Mouse (Mus musculus) lung, embryonic 16.5 days (tissue): ENCODE data around the gene Cdk14. TPM values are rescaled to one million over a fixed set of nuclear protein-coding genes. Genes with fewer than 3 reads are reported as not detected.

ENCODE experiments used
- ATAC-seq: fragments of 200-750 bp; cut with Nextera tagmentation; 2 replicates; pipeline ENCODE4 v1.8.0; 2017; ENCODE audit warnings: low read depth, mild to moderate bottlenecking, moderate library complexity
- H3K27ac ChIP-seq: fragments of 300-500 bp; sonication (generic); 2 replicates; pipeline ENCODE4 v1.5.1; 2014; ENCODE audit warnings: mild to moderate bottlenecking, control low read depth, low read length
- H3K27me3 ChIP-seq: fragments of 300-500 bp; sonication (generic); 2 replicates; pipeline ENCODE4 v1.6.1; 2014; ENCODE audit warnings: low read depth, low read length, mixed read lengths; ENCODE audit not compliant: control insufficient read depth, insufficient read depth
- H3K36me3 ChIP-seq: fragments of 300-500 bp; sonication (generic); 2 replicates; pipeline ENCODE4 v1.6.1; 2014; ENCODE audit warnings: low read length; ENCODE audit not compliant: control insufficient read depth, insufficient read depth
- H3K4me1 ChIP-seq: fragments of 300-500 bp; sonication (generic); replicated peaks from 2 replicates; pipeline ENCODE4 v1.6.1; 2014; ENCODE audit warnings: low read length, mixed read lengths; ENCODE audit not compliant: control insufficient read depth, insufficient read depth
- H3K4me2 ChIP-seq: fragments of 300-500 bp; sonication (generic); 2 replicates; pipeline ENCODE4 v1.6.1; 2014; ENCODE audit warnings: low read depth, low read length, control low read depth
- H3K4me3 ChIP-seq: fragments of 300-500 bp; sonication (generic); 2 replicates; pipeline ENCODE4 v1.5.1; 2014; ENCODE audit warnings: mild to moderate bottlenecking, low read length, control low read depth
- H3K9ac ChIP-seq: fragments of 300-500 bp; sonication (generic); 2 replicates; pipeline ENCODE4 v1.6.1; 2014; ENCODE audit warnings: low read length, control low read depth
- H3K9me3 ChIP-seq: fragments of 300-500 bp; sonication (generic); 2 replicates; pipeline ENCODE4 v1.6.1; 2016; ENCODE audit warnings: low read length; ENCODE audit not compliant: control insufficient read depth
- WGBS: fragments of 180-500 bp; shearing (Covaris S2); extraction: QIAGEN DNeasy Blood & Tissue Kit; methylation state at CpG from one replicate; pipeline ENCODE4 v1.1.7; 2014; 5-methylcytosine and 5-hydroxymethylcytosine counted together
- polyA plus RNA-seq: library from polyadenylated mRNA; unstranded; fragments of >200 nt; fragmentation: Nextera tagmentation; extraction: Ambion mirVana; gene quantifications from 2 replicates; pipeline ENCODE4 v1.2.1, GENCODE M21; 2015

Cdk14 gene
- polyA plus RNA-seq, 1 experiment from 2014 or later, result 28.6 TPM

DNA sequence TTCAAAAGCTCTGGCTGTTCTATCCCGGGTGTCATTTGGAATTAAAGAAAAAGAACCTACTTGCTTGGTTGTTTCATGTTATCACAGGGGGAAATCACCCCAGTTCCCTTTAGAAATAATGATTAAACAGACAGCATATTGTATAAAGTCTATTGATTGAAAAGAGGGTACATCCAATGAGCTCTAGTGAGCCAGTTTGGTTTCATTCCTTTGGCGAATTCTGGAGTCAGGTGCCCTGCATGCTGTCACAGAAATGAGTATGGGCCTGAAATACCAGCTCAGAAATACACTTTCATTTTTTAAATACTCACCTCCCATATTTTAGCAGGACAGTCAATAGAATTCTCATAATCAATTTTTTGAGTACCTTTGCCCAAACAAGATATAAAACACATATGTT is 598.1 kb downstream of the Cdk14 start:
- Histone ChIP-seq H3K4me3 (no peak overlapping the region), H3K9me3 (no peaks in the 10 kb centered on the region), H3K27ac (no peak overlapping the region), H3K9ac (no peak overlapping the region), H3K4me1 (peaks cover 9% of the 10 kb centered on the region; the same call in 1 of the 2 replicates), H3K36me3 (no peaks in the 10 kb centered on the region), H3K4me2 (no peak overlapping the region), H3K27me3 (no peaks in the 10 kb centered on the region)
- ATAC-seq, result no peak
- WGBS, result 59% methylated on average over 2 of the region's 2 CpGs

DNA sequence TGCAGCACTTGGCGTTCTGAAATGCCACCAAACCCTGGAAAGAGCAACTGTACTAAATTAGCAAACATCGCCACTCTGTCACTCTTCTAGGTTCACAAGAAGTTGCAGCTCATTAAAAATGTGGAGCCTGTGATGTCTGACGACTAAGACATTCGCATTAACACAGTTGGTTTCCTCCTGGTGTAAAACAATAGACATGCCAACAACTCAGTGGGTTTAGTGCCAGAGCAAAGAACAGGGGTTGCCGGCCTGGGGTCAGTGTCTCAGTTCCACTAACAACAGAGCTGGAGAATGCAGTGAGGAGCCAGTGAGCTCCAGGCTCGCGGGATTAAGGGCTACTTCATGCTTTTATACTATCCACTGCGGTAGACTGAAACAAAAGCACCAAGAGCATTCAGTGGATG is 598.7 kb downstream of the Cdk14 start:
- ATAC-seq, result no peak
- no peak overlapping the region for H3K4me3 ChIP-seq

DNA sequence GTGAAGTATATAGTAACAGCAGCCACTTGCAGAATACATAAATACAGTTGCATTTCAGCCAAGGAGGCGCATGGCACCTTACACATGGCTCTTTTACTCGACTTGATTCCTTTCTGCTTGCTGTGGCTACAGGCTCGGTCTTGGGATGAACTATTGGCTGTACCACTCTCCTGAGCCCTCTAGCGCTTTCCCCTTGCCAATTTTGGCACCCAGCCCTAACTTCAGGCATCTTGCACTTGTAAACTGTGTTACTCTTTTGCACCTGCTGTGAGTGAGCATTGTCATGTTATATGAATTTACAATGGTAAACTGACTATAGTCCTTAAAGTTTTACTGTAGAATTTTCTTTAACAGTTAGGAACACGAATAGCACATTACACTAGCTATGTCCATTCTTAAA is 603.1 kb downstream of the Cdk14 start:
- Histone ChIP-seq H3K27ac (no peak overlapping the region), H3K9ac (no peak overlapping the region), H3K36me3 (no peaks in the 10 kb centered on the region), H3K4me2 (no peak overlapping the region), H3K9me3 (no peaks in the 10 kb centered on the region), H3K27me3 (no peaks in the 10 kb centered on the region), H3K4me3 (no peak overlapping the region), H3K4me1 (peaks cover 5% of the 10 kb centered on the region; the same call in 1 of the 2 replicates)
- ATAC-seq, result no peak
- 75% methylated on average over 5 of the region's 5 CpGs for WGBS

More for the DNA sequence above, 598.7 kb downstream of the Cdk14 start:
- Histone ChIP-seq H3K9me3 (no peaks in the 10 kb centered on the region), H3K9ac (no peak overlapping the region), H3K27ac (no peak overlapping the region), H3K4me2 (no peak overlapping the region; the same call in 1 of the 2 replicates), H3K27me3 (no peaks in the 10 kb centered on the region), H3K4me1 (peaks cover 9% of the 10 kb centered on the region; the same call in 1 of the 2 replicates), H3K36me3 (no peaks in the 10 kb centered on the region)
- 28% methylated on average over 8 of the region's 8 CpGs for WGBS

- Histone ChIP-seq H3K27ac (no peak overlapping the region), H3K27me3 (no peaks in the 10 kb centered on the region), H3K9ac (no peak overlapping the region), H3K9me3 (no peaks in the 10 kb centered on the region), H3K4me3 (no peak overlapping the region), H3K4me1 (no peaks in the 10 kb centered on the region), H3K36me3 (no peaks in the 10 kb centered on the region), H3K4me2 (no peak overlapping the region)
- no peak for ATAC-seq
- WGBS, result 88% methylated on average over 7 of the region's 7 CpGs
Observed at GRCm38 (mm10) chr5:4814465-4815204, 605.5 kb downstream of the Cdk14 start.

GRCm38 (mm10) chr5:4813357-4813756 is 606.8 kb downstream of the Cdk14 start:
- H3K4me2 ChIP-seq, result no peak overlapping the region
- no peak for ATAC-seq

DNA sequence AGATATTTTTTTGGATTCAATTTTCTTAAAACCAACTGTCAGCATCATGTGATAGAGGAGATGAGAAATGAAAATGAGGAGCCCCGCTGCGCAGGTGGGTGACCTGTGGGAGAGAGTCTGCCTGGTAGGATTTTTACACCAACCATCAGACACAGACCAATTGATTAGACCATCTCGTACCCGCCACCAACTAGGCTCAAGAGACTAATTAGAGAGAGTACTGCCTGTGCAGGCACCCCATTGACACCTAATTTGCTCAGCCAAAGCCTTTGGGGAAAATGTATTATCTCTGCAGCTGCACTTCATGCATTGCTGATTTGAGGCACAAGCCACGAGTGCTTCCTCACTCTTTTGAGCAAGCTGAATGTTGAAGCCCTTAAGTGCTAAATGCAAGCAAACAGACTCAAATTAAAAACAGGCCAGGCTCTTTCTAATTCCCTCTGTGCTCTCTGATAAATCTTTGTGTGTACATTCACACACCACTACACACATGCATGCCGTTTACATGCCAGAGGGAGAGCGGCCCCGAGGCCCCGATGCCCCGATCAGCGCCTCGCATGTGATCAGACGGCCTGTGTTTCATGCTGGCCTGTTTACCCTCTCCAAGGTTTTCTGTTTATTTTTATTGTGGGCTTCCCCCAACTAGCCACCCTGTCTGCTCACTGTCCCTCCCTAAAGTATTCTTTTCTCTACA is 607.9 kb downstream of the Cdk14 start:
- H3K9me3 ChIP-seq, result no peaks in the 10 kb centered on the region
- H3K4me2 ChIP-seq, result no peak overlapping the region
- H3K27ac ChIP-seq, result no peak overlapping the region
- H3K36me3 ChIP-seq, result no peaks in the 10 kb centered on the region
- H3K27me3 ChIP-seq, result no peaks in the 10 kb centered on the region
- ATAC-seq, result no peak
- H3K9ac ChIP-seq, result no peak overlapping the region
- WGBS, result 53% methylated on average over 13 of the region's 13 CpGs
- no peak overlapping the region for H3K4me3 ChIP-seq
- H3K4me1 ChIP-seq, result no peaks in the 10 kb centered on the region

More at GRCm38 (mm10) chr5:4813357-4813756, 606.8 kb downstream of the Cdk14 start:
- Histone ChIP-seq H3K36me3 (no peaks in the 10 kb centered on the region), H3K4me3 (no peak overlapping the region), H3K27me3 (no peaks in the 10 kb centered on the region), H3K27ac (no peak overlapping the region), H3K9me3 (no peaks in the 10 kb centered on the region), H3K9ac (no peak overlapping the region), H3K4me1 (no peaks in the 10 kb centered on the region)
- 90% methylated on average over 7 of the region's 7 CpGs for WGBS

DNA sequence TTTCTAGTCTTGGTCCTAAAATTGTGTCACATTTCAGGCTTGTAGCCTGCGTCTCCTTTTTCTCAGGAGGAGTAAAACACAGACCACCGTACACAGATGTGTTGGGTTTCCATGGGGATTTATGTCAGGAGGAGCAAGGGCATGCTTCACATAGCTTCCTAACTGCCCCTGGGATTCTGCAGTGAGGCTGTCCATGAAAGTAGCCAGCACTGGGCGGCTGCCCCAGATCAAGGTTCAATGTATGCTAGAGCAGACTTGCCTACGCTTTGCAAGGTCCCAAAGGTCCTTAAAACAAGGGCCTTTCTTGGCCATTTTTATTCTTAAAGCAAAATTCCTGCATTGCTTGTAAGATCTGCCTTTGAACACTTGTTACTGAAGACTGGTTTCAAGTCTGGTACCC is 614.9 kb downstream of the Cdk14 start:
- no peak for ATAC-seq
- H3K27me3 ChIP-seq, result no peaks in the 10 kb centered on the region
- H3K9ac ChIP-seq, result no peak overlapping the region
- WGBS, result 72% methylated on average over 4 of the region's 4 CpGs
- H3K27ac ChIP-seq, result no peak overlapping the region
- H3K9me3 ChIP-seq, result no peaks in the 10 kb centered on the region
- H3K4me2 ChIP-seq, result no peak overlapping the region
- no peaks in the 10 kb centered on the region for H3K36me3 ChIP-seq
- H3K4me1 ChIP-seq, result peaks cover 3% of the 10 kb centered on the region; the same call in 1 of the 2 replicates
- H3K4me3 ChIP-seq, result no peak overlapping the region

- ATAC-seq, result no peak
- Histone ChIP-seq H3K4me3 (no peak overlapping the region), H3K36me3 (no peaks in the 10 kb centered on the region), H3K4me2 (no peak overlapping the region), H3K27me3 (no peaks in the 10 kb centered on the region), H3K4me1 (peaks cover 3% of the 10 kb centered on the region; the same call in 1 of the 2 replicates), H3K27ac (no peak overlapping the region), H3K9ac (no peak overlapping the region), H3K9me3 (no peaks in the 10 kb centered on the region)
- WGBS, result 45% methylated on average over 5 of the region's 5 CpGs
Observed at GRCm38 (mm10) chr5:4803708-4804107, 616.4 kb downstream of the Cdk14 start.

DNA sequence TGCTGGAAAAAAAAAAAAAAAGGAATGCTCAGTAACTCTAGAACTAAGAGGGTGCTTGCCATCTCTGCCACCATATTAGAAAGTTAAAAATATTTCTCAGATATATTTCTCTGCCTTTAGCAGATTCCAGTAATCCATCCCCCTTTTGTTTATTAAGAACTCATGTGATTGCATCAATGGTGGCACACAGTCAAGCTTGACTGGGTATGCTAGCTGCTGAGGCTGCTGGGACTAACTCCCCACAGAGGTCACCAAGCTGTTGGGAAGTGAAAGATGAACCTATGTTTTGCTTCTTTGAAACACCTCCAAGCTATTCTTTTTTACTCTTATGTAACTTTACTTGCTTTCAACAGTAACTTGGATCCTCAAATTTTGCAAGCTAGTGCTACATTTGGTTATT is 618.1 kb downstream of the Cdk14 start:
- Histone ChIP-seq H3K9ac (no peak overlapping the region), H3K4me1 (peaks cover 3% of the 10 kb centered on the region; the same call in 1 of the 2 replicates), H3K36me3 (no peaks in the 10 kb centered on the region), H3K4me3 (no peak overlapping the region), H3K27ac (no peak overlapping the region), H3K9me3 (no peaks in the 10 kb centered on the region), H3K4me2 (no peak overlapping the region), H3K27me3 (no peaks in the 10 kb centered on the region)
- ATAC-seq, result no peak
